Comparison of ENCODE assay signal across 21 mouse cellular contexts in the genomic region with DNA sequence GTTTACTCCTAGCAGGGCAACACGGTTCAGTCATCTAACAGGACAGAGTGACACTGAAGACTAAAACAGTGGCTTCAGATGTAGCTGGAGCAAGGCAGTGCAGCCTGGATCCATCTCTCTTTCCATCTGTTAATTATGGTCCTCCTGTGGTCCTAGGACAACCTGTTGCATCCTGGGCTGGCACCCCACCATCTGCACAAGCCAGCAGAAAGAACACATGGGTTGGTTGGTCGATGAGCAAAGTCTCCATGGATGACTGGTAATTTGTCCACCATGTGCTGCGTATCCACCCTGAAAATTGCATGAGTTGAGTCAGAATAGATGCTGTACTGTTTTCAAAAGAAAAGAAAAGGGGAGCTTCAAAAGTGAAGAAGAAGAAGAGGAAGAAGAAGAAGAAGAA.
A peak's percentile ranks its signal among the peaks of the same experiment; 100 is the strongest.
DNase-seq lines count a peak whose midpoint lies in the region; ATAC-seq and TF ChIP-seq lines count a peak whose summit lies in the region.
"Had no signal": no experiment of that assay in that cellular context is flagged by ENCODE, and none has a peak within 500 bp of the region (broad histone marks: within the 10 kb centered on the region; RNA-seq: fewer than 3 reads in every experiment).

No protein-coding gene starts in this region.

- H3K36me3 ChIP-seq in intestine, embryonic 14.5 days (ENCODE audit: control insufficient read depth, insufficient read depth, low read length), result no peaks in the 10 kb centered on the region
- no peaks in the 10 kb centered on the region for H3K36me3 ChIP-seq in intestine, postnatal 0 days (ENCODE audit: control insufficient read depth, insufficient read depth)
- H3K36me3 ChIP-seq in midbrain, embryonic 11.5 days (ENCODE audit: control insufficient read depth, insufficient read depth, low read length), result no peaks in the 10 kb centered on the region
- no peaks in the 10 kb centered on the region for H3K36me3 ChIP-seq in midbrain, embryonic 15.5 days (replicated peaks)
- H3K36me3 ChIP-seq: embryonic facial prominence, embryonic 13.5 days; embryonic facial prominence, embryonic 15.5 days; forebrain, embryonic 10.5 days; forebrain, embryonic 12.5 days had no signal

- no peak overlapping the region for H3K27ac ChIP-seq in intestine, embryonic 14.5 days (ENCODE audit: low read depth)
- no peak overlapping the region for H3K27ac ChIP-seq in intestine, postnatal 0 days (ENCODE audit: low read depth, low read length)
- no peak overlapping the region for H3K27ac ChIP-seq in midbrain, embryonic 11.5 days (ENCODE audit: low read depth, low read length)
- H3K27ac ChIP-seq in midbrain, embryonic 15.5 days, result no peak overlapping the region
- H3K27ac ChIP-seq: embryonic facial prominence, embryonic 13.5 days; embryonic facial prominence, embryonic 15.5 days; forebrain, embryonic 10.5 days; forebrain, embryonic 12.5 days had no signal

- no peak overlapping the region for H3K4me3 ChIP-seq in intestine, embryonic 14.5 days (ENCODE audit: low read depth, low read length)
- H3K4me3 ChIP-seq in intestine, postnatal 0 days (ENCODE audit: low read depth, low read length), result no peak overlapping the region
- H3K4me3 ChIP-seq in midbrain, embryonic 11.5 days (ENCODE audit: low read depth, low read length), result no peak overlapping the region
- H3K4me3 ChIP-seq in midbrain, embryonic 15.5 days, result no peak overlapping the region
- H3K4me3 ChIP-seq: embryonic facial prominence, embryonic 13.5 days; embryonic facial prominence, embryonic 15.5 days; erythroblast, embryonic 14.5 days; forebrain, embryonic 10.5 days; forebrain, embryonic 12.5 days had no signal

- no peaks in the 10 kb centered on the region for H3K9me3 ChIP-seq in intestine, embryonic 14.5 days (ENCODE audit: control insufficient read depth, low read length)
- H3K9me3 ChIP-seq in intestine, postnatal 0 days (ENCODE audit: control insufficient read depth), result no peaks in the 10 kb centered on the region
- no peaks in the 10 kb centered on the region for H3K9me3 ChIP-seq in midbrain, embryonic 11.5 days (ENCODE audit: control insufficient read depth, low read length)
- no peaks in the 10 kb centered on the region for H3K9me3 ChIP-seq in midbrain, embryonic 15.5 days
- H3K9me3 ChIP-seq: embryonic facial prominence, embryonic 13.5 days; embryonic facial prominence, embryonic 15.5 days; forebrain, embryonic 10.5 days; forebrain, embryonic 12.5 days had no signal

- no peaks in the 10 kb centered on the region for H3K27me3 ChIP-seq in intestine, embryonic 14.5 days (replicated peaks; ENCODE audit: control insufficient read depth, insufficient read depth, low read length)
- no peaks in the 10 kb centered on the region for H3K27me3 ChIP-seq in intestine, postnatal 0 days (replicated peaks; ENCODE audit: control insufficient read depth, insufficient read depth, low read length)
- H3K27me3 ChIP-seq in midbrain, embryonic 11.5 days (ENCODE audit: control insufficient read depth, insufficient read depth, low read length), result no peaks in the 10 kb centered on the region
- H3K27me3 ChIP-seq in midbrain, embryonic 15.5 days (replicated peaks), result no peaks in the 10 kb centered on the region
- H3K27me3 ChIP-seq: embryonic facial prominence, embryonic 15.5 days had no signal

- H3K4me1 ChIP-seq in intestine, embryonic 14.5 days (replicated peaks; ENCODE audit: control insufficient read depth, insufficient read depth, low read length), result no peaks in the 10 kb centered on the region
- no peaks in the 10 kb centered on the region for H3K4me1 ChIP-seq in intestine, postnatal 0 days (replicated peaks; ENCODE audit: control insufficient read depth, insufficient read depth, low read length)
- peaks cover 8% of the 10 kb centered on the region; the same call in 1 of the 2 replicates for H3K4me1 ChIP-seq in midbrain, embryonic 11.5 days (ENCODE audit: control insufficient read depth, insufficient read depth, low read length)
- peaks cover 10% of the 10 kb centered on the region for H3K4me1 ChIP-seq in midbrain, embryonic 15.5 days
- H3K4me1 ChIP-seq: embryonic facial prominence, embryonic 15.5 days had no signal

- no peak overlapping the region for H3K4me2 ChIP-seq in intestine, embryonic 14.5 days (ENCODE audit: low read length)
- no peak overlapping the region for H3K4me2 ChIP-seq in intestine, postnatal 0 days (replicated peaks; ENCODE audit: low read depth)
- no peak overlapping the region for H3K4me2 ChIP-seq in midbrain, embryonic 11.5 days
- no peak overlapping the region for H3K4me2 ChIP-seq in midbrain, embryonic 15.5 days
- H3K4me2 ChIP-seq: embryonic facial prominence, embryonic 13.5 days; embryonic facial prominence, embryonic 15.5 days; forebrain, embryonic 12.5 days had no signal

- ATAC-seq in intestine, embryonic 14.5 days (replicated peaks; ENCODE audit: low FRiP score, low TSS enrichment, low read depth), result no peak
- no peak for ATAC-seq in intestine, postnatal 0 days
- ATAC-seq in midbrain, embryonic 11.5 days (ENCODE audit: low FRiP score), result no peak
- ATAC-seq in midbrain, embryonic 15.5 days (replicated peaks), result no peak
- ATAC-seq: forebrain, embryonic 14.5 days; forebrain, embryonic 16.5 days had no signal

- no peak for TF ChIP-seq CTCF in intestine, postnatal 0 days (IDR thresholded peaks at IDR 0.05; ENCODE audit: low read depth)

- WGBS in intestine, embryonic 14.5 days, result 75% methylated on average over 3 of the region's 3 CpGs
- whole genome bisulfite sequencing in intestine, postnatal 0 days, result 75% methylated on average over 3 of the region's 3 CpGs
- WGBS in midbrain, embryonic 11.5 days, result 86% methylated on average over 3 of the region's 3 CpGs
- WGBS in midbrain, embryonic 15.5 days, result 90% methylated on average over 3 of the region's 3 CpGs

- H3K9ac ChIP-seq in intestine, embryonic 14.5 days (ENCODE audit: low read length), result no peak overlapping the region
- H3K9ac ChIP-seq in intestine, postnatal 0 days (ENCODE audit: low read depth, low read length), result no peak overlapping the region
- no peak overlapping the region for H3K9ac ChIP-seq in midbrain, embryonic 11.5 days (ENCODE audit: low read length)
- H3K9ac ChIP-seq in midbrain, embryonic 15.5 days, result no peak overlapping the region
- H3K9ac ChIP-seq: embryonic facial prominence, embryonic 13.5 days; embryonic facial prominence, embryonic 15.5 days; forebrain, embryonic 12.5 days had no signal

- peak; percentile 65 to 75 for DNase-seq in cerebellum, postnatal 14 days
- DNase-seq in cerebellum, adult 8-10 months, result no peak
- DNase-seq in intestine, embryonic 14.5 days (ENCODE audit: low spot score), result peak; percentile 46
- DNase-seq in midbrain, embryonic 11.5 days (ENCODE audit: low spot score, missing footprints), result peak; percentile 53
- DNase-seq: adrenal gland, adult 2 months; adrenal gland, postnatal 10 days; adrenal gland, postnatal 25 days; cerebellum, adult 11 months; cerebellum, adult 2 months; cerebellum, adult 9-11 months; cerebellum, postnatal 36 days; embryo, embryonic 11 days had no signal
